Mouse (Mus musculus): ENCODE data around the gene Gm17545. TPM values are rescaled to one million over a fixed set of nuclear protein-coding genes. Genes with fewer than 3 reads are reported as not detected.
A peak's percentile ranks its signal among the peaks of the same experiment; 100 is the strongest.

Gm17545 gene
- total and polyA plus RNA-seq, 2 experiments from 2014 or later = not detected

DNA sequence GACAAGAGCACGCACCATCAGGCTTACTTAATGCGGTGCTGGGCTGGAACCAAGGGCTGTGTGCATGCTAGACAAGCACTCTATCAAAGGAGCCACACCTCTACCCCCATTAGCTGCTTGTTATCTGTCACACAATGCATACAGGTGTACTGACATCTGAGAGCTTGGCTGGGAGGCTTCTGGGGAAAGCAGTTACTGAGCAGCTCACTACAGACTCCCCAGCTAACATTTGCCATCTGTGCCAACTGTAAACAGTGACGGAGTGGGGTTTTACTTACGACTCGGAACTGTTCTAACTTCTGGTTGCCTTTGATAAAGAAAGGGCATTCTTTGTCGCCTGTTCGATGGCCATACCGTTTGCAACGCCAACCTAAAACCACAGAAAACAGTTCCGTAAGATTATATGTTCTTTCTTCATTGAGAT, 577 bp upstream of the Gm17545 start:
- Histone ChIP-seq H3K4me3 (ENCODE audit: low read length) (no peak overlapping the region), H3K4me1 (ENCODE audit: insufficient read depth, low read length) (no peaks in the 10 kb centered on the region), H3K9me3 (ENCODE audit: low read length) (no peaks in the 10 kb centered on the region), H3K9ac (replicated peaks; ENCODE audit: low read length) (no peak overlapping the region), H3K4me2 (ENCODE audit: low read depth, low read length) (no peak overlapping the region), H3K27ac (no peak overlapping the region), H3K27me3 (ENCODE audit: insufficient read depth, low read length) (no peaks in the 10 kb centered on the region), H3K36me3 (ENCODE audit: insufficient read depth, low read length) (peaks cover 81% of the 10 kb centered on the region)
- no peak for ATAC-seq
- no peak for DNase-seq (ENCODE audit: low spot score)
- 91% methylated on average over 10 of the region's 10 CpGs for WGBS
- TF ChIP-seq CTCF (IDR thresholded peaks at IDR 0.05; ENCODE audit: low read depth) = no peak

GRCm38 (mm10) chr9:22455041-22455440, 951 bp downstream of the Gm17545 start:
- Histone ChIP-seq H3K4me3 (ENCODE audit: low read length) (no peak overlapping the region), H3K27ac (no peak overlapping the region), H3K9ac (replicated peaks; ENCODE audit: low read length) (no peak overlapping the region), H3K36me3 (ENCODE audit: insufficient read depth, low read length) (peaks cover 73% of the 10 kb centered on the region), H3K27me3 (ENCODE audit: insufficient read depth, low read length) (no peaks in the 10 kb centered on the region), H3K4me1 (ENCODE audit: insufficient read depth, low read length) (no peaks in the 10 kb centered on the region), H3K9me3 (ENCODE audit: low read length) (no peaks in the 10 kb centered on the region), H3K4me2 (ENCODE audit: low read depth, low read length) (no peak overlapping the region)
- no peak for DNase-seq (ENCODE audit: low spot score)
- no peak for TF ChIP-seq CTCF (IDR thresholded peaks at IDR 0.05; ENCODE audit: low read depth)
- no peak for ATAC-seq

- TF ChIP-seq CTCF (IDR thresholded peaks at IDR 0.05; ENCODE audit: low read depth) = no peak
- DNase-seq (ENCODE audit: low spot score) (no peak), ATAC-seq (no peak)
- no peaks in the 10 kb centered on the region for H3K27me3 ChIP-seq (ENCODE audit: insufficient read depth, low read length)
- H3K4me1 ChIP-seq (ENCODE audit: insufficient read depth, low read length) = no peaks in the 10 kb centered on the region
- no peak overlapping the region for H3K4me3 ChIP-seq (ENCODE audit: low read length)
- WGBS = 81% methylated on average over 11 of the region's 11 CpGs
- H3K9me3 ChIP-seq (ENCODE audit: low read length) = no peaks in the 10 kb centered on the region
- no peak overlapping the region for H3K4me2 ChIP-seq (ENCODE audit: low read depth, low read length)
- H3K36me3 ChIP-seq (ENCODE audit: insufficient read depth, low read length) = peaks cover 52% of the 10 kb centered on the region
- no peak overlapping the region for H3K9ac ChIP-seq (replicated peaks; ENCODE audit: low read length)
- H3K27ac ChIP-seq = no peak overlapping the region
Measured at GRCm38 (mm10) chr9:22457142-22457835, 3.2 kb downstream of the Gm17545 start.

GRCm38 (mm10) chr9:22461946-22462345, 7.9 kb downstream of the Gm17545 start:
- H3K4me1 ChIP-seq (ENCODE audit: insufficient read depth, low read length) = no peaks in the 10 kb centered on the region
- ATAC-seq (peak; percentile 63; the same call in 1 of the 2 replicates), DNase-seq (ENCODE audit: low spot score) (peak; percentile 68)
- no peaks in the 10 kb centered on the region for H3K27me3 ChIP-seq (ENCODE audit: insufficient read depth, low read length)
- no peak overlapping the region for H3K9ac ChIP-seq (replicated peaks; ENCODE audit: low read length)
- H3K27ac ChIP-seq = no peak overlapping the region
- H3K9me3 ChIP-seq (ENCODE audit: low read length) = no peaks in the 10 kb centered on the region
- no peak overlapping the region for H3K4me3 ChIP-seq (ENCODE audit: low read length)
- H3K4me2 ChIP-seq (ENCODE audit: low read depth, low read length) = no peak overlapping the region
- H3K36me3 ChIP-seq (ENCODE audit: insufficient read depth, low read length) = peaks cover 8% of the 10 kb centered on the region
- 55% methylated on average over 3 of the region's 3 CpGs for WGBS
- TF ChIP-seq CTCF (IDR thresholded peaks at IDR 0.05; ENCODE audit: low read depth) = no peak

DNA sequence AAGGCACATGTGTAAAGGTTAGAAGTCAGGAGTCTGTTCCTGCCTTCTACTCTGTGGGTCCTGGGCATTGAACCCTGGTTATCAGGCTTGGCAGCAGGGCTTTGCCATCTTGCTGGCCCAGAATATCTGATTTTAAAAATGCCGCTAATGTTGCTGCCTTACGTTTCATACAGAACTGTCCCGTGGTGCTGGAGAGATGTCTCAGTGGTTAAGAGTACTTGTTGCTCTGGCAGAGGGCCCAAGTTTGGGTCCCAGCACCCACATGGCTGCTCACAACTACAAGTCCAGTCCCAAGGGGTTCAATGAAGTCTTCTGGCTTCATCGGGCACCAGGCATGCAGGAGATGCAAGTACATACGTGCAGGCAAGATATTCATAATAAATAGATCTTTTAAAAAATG, 12.1 kb downstream of the Gm17545 start:
- Histone ChIP-seq H3K9me3 (ENCODE audit: low read length) (no peaks in the 10 kb centered on the region), H3K4me3 (ENCODE audit: low read length) (no peak overlapping the region), H3K27me3 (ENCODE audit: insufficient read depth, low read length) (no peaks in the 10 kb centered on the region), H3K36me3 (ENCODE audit: insufficient read depth, low read length) (no peaks in the 10 kb centered on the region), H3K4me2 (ENCODE audit: low read depth, low read length) (no peak overlapping the region), H3K4me1 (ENCODE audit: insufficient read depth, low read length) (no peaks in the 10 kb centered on the region), H3K9ac (replicated peaks; ENCODE audit: low read length) (no peak overlapping the region), H3K27ac (no peak overlapping the region)
- DNase-seq (ENCODE audit: low spot score) (no peak), ATAC-seq (no peak)
- TF ChIP-seq CTCF (IDR thresholded peaks at IDR 0.05; ENCODE audit: low read depth) = no peak
- 96% methylated on average over 5 of the region's 5 CpGs for WGBS

GRCm38 (mm10) chr9:22467371-22468169, 13.5 kb downstream of the Gm17545 start:
- Histone ChIP-seq H3K4me3 (ENCODE audit: low read length) (peak overlapping the region; percentile 87), H3K9me3 (ENCODE audit: low read length) (no peaks in the 10 kb centered on the region), H3K4me1 (ENCODE audit: insufficient read depth, low read length) (no peaks in the 10 kb centered on the region), H3K36me3 (ENCODE audit: insufficient read depth, low read length) (no peaks in the 10 kb centered on the region), H3K4me2 (ENCODE audit: low read depth, low read length) (peak overlapping the region; percentile 74), H3K27me3 (ENCODE audit: insufficient read depth, low read length) (no peaks in the 10 kb centered on the region), H3K9ac (replicated peaks; ENCODE audit: low read length) (peak overlapping the region; percentile 97), H3K27ac (peak overlapping the region; percentile 94)
- WGBS = 1% methylated on average over 70 of the region's 73 CpGs
- no peak for TF ChIP-seq CTCF (IDR thresholded peaks at IDR 0.05; ENCODE audit: low read depth)
- ATAC-seq = peak; percentile 75
- DNase-seq (ENCODE audit: low spot score) = peak; percentile 51

All from hindbrain, postnatal 0 days (tissue).